8 mouse cellular contexts compared by ENCODE assay signal in the genomic region with DNA sequence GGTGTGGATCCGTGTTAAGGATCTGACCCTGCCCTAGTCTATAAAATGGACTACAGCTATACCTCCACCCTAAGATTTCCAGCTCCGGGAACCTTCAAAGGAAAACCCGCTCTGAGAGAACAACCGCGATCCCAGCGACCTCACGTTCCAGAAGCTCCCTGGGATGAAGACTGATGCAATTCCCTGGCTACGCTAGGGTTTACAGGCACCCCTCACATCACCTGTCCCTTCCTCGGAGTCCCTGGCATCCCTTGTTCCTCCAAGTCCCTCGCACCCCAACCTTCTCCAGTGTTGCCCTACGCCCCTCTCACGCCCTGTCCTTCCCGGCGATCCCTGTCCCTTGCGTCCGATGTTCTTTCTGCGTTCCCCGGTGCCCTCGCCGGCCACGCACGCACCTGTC. TPM values are rescaled to one million over a fixed set of nuclear protein-coding genes. Genes with fewer than 3 reads are reported as not detected.
DNase-seq lines count a peak whose midpoint lies in the region; ATAC-seq lines count a peak whose summit lies in the region.

No protein-coding gene starts in this region.

- ATAC-seq in frontal cortex, adult (ENCODE audit: low TSS enrichment): peak; percentile 11; the same call in 1 of the 2 replicates
- no peak for ATAC-seq in embryonic facial prominence, embryonic 13.5 days (ENCODE audit: insufficient number of reproducible peaks, insufficient read depth, low FRiP score, low TSS enrichment, low read depth)
- no peak; the same call in 1 of the 2 replicates for ATAC-seq in liver, embryonic 11.5 days (replicated peaks; ENCODE audit: low FRiP score)
- no peak for ATAC-seq in erythroid progenitor cell, adult 5-6 weeks (replicated peaks; ENCODE audit: low FRiP score, poor library complexity, severe bottlenecking)

- H3K36me3 ChIP-seq in embryonic facial prominence, embryonic 13.5 days: peaks cover 31% of the 10 kb centered on the region
- H3K36me3 ChIP-seq in liver, embryonic 11.5 days (ENCODE audit: control insufficient read depth, insufficient read depth, low read length): peaks cover 24% of the 10 kb centered on the region

- 0% methylated on average over 22 of the region's 22 CpGs for WGBS in embryonic facial prominence, embryonic 13.5 days
- under 1% methylated on average over 22 of the region's 22 CpGs for WGBS in liver, embryonic 11.5 days

- H3K4me1 ChIP-seq in embryonic facial prominence, embryonic 13.5 days: peaks cover 15% of the 10 kb centered on the region
- H3K4me1 ChIP-seq in liver, embryonic 11.5 days (replicated peaks; ENCODE audit: control insufficient read depth, insufficient read depth, low read length): peaks cover 13% of the 10 kb centered on the region

- peak overlapping the region; percentile 80 for H3K27ac ChIP-seq in embryonic facial prominence, embryonic 13.5 days
- H3K27ac ChIP-seq in liver, embryonic 11.5 days (ENCODE audit: low read depth, low read length): peak overlapping the region; percentile 60

- no peaks in the 10 kb centered on the region for H3K9me3 ChIP-seq in embryonic facial prominence, embryonic 13.5 days
- H3K9me3 ChIP-seq in liver, embryonic 11.5 days (ENCODE audit: control insufficient read depth, low read length): no peaks in the 10 kb centered on the region

- no peak for DNase-seq in frontal cortex, postnatal 14 days (ENCODE audit: low spot score in 2 of 2)
- DNase-seq in 3T3-L1 (ENCODE audit: low read depth, low spot score): peak; percentile 61
- no peak for DNase-seq in liver, embryonic 11.5 days (ENCODE audit: low spot score)
- DNase-seq in B cell, adult 2 months: no peak
- no peak for DNase-seq in thymus, postnatal 4 days

- H3K4me3 ChIP-seq in embryonic facial prominence, embryonic 13.5 days: peak overlapping the region; percentile 95
- H3K4me3 ChIP-seq in liver, embryonic 11.5 days (ENCODE audit: low read depth, low read length): peak overlapping the region; percentile 83

- H3K4me2 ChIP-seq in embryonic facial prominence, embryonic 13.5 days: peak overlapping the region; percentile 94
- peak overlapping the region; percentile 96 for H3K4me2 ChIP-seq in liver, embryonic 11.5 days

- H3K9ac ChIP-seq in embryonic facial prominence, embryonic 13.5 days: peak overlapping the region; percentile 92
- H3K9ac ChIP-seq in liver, embryonic 11.5 days (ENCODE audit: low read depth, low read length): peak overlapping the region; percentile 90

- H3K27me3 ChIP-seq in embryonic facial prominence, embryonic 13.5 days: no peaks in the 10 kb centered on the region
- H3K27me3 ChIP-seq in liver, embryonic 11.5 days (replicated peaks; ENCODE audit: control insufficient read depth, insufficient read depth, low read length): no peaks in the 10 kb centered on the region

RNA-seq across cellular contexts. Expression of gene Usp36, which starts 0.5 kb away (rescaled TPM):
- 22.8 and 24.0 TPM in 2 replicates for polyA plus RNA-seq in embryonic facial prominence, embryonic 13.5 days (2015; fragmentation: Nextera tagmentation; extraction: Ambion mirVana)
- 19.2 and 20.8 TPM in 2 replicates for polyA plus RNA-seq in liver, embryonic 11.5 days (2014; fragmentation: Nextera tagmentation; extraction: Ambion mirVana)
- 1.4 and 2.9 TPM in 2 replicates for total RNA-seq in erythroid progenitor cell, adult 5-6 weeks (2015; ENCODE audit: low replicate concordance)
- 0.90 and 0.91 TPM in 2 replicates for total RNA-seq in erythroid progenitor cell, adult 5-6 weeks (2017; ENCODE audit: low replicate concordance)

RNA-seq across cellular contexts. Expression of gene Cyth1, which starts 41.2 kb away (rescaled TPM):
- polyA plus RNA-seq in embryonic facial prominence, embryonic 13.5 days (2015; fragmentation: Nextera tagmentation; extraction: Ambion mirVana): 15.8 and 16.1 TPM in 2 replicates
- polyA plus RNA-seq in liver, embryonic 11.5 days (2014; fragmentation: Nextera tagmentation; extraction: Ambion mirVana): 6.1 and 6.7 TPM in 2 replicates
- 10.5 TPM in 2 replicates for total RNA-seq in erythroid progenitor cell, adult 5-6 weeks (2015; ENCODE audit: low replicate concordance)
- 11.6 and 12.3 TPM in 2 replicates for total RNA-seq in erythroid progenitor cell, adult 5-6 weeks (2017; ENCODE audit: low replicate concordance)

RNA-seq across cellular contexts. Expression of gene Cep295nl, which starts 52.7 kb away (rescaled TPM):
- polyA plus RNA-seq in embryonic facial prominence, embryonic 13.5 days (2015; fragmentation: Nextera tagmentation; extraction: Ambion mirVana): 0.58 and 0.74 TPM in 2 replicates
- polyA plus RNA-seq in liver, embryonic 11.5 days (2014; fragmentation: Nextera tagmentation; extraction: Ambion mirVana): 0.14 TPM in 1 of 2 replicates, not detected in the other
- not detected in 2 replicates for total RNA-seq in erythroid progenitor cell, adult 5-6 weeks (2015; ENCODE audit: low replicate concordance)
- total RNA-seq in erythroid progenitor cell, adult 5-6 weeks (2017; ENCODE audit: low replicate concordance): not detected in 2 replicates
